Mouse (Mus musculus) myocyte (in vitro differentiated cells): ENCODE measurements at regions not wholly inside any gene's neighbourhood (a gene's known extent, or its start where the extent isn't known, plus 50 kb on each side); places are given as distances from the start of the nearest gene placed in this dataset.

ENCODE experiments used
- CEBPB ChIP-seq: IDR thresholded peaks from 2 replicates; pipeline ENCODE4 v1.6.1; 2011; ENCODE audit warnings: mild to moderate bottlenecking, moderate library complexity; ENCODE audit not compliant: poor library complexity, insufficient read depth, severe bottlenecking
- POLR2A ChIP-seq: IDR thresholded peaks from one replicate; pipeline ENCODE4 v1.6.1; 2011; ENCODE audit warnings: low read depth, mild to moderate bottlenecking, control low read depth, moderate library complexity; ENCODE audit not compliant: insufficient read length
- POLR2AphosphoS2 ChIP-seq: IDR thresholded peaks from one replicate; pipeline ENCODE4 v1.6.1; 2011; ENCODE audit warnings: low read depth, control low read depth; ENCODE audit not compliant: insufficient read length
- SRF ChIP-seq: IDR thresholded peaks from one replicate; pipeline ENCODE4 v1.6.1; 2011; ENCODE audit warnings: low read depth; ENCODE audit not compliant: control insufficient read depth, insufficient read length
- TCF3 ChIP-seq: IDR thresholded peaks from one replicate; pipeline ENCODE4 v1.6.1; 2011; ENCODE audit warnings: low read depth, control low read depth; ENCODE audit not compliant: insufficient read length

GRCm38 (mm10) chr15:31827219-31827618, 225.6 kb downstream of the Fam173b start:
- TF ChIP-seq TCF3 (no peak), CEBPB (no peak), POLR2A (no peak), SRF (no peak), POLR2AphosphoS2 (no peak)
